Mouse (Mus musculus): ENCODE measurements around the gene Cntnap2.
A peak's percentile ranks its signal among the peaks of the same experiment; 100 is the strongest.
"Not testable (repeated sequence)": the region's sequence is repeated elsewhere in the genome, so short reads cannot be mapped to it uniquely, and the experiment has no call there.

Gene Cntnap2

GRCm38 (mm10) chr6:47197570-47197969 lies 2138.4 kb downstream of the Cntnap2 start:
- ATAC-seq (ENCODE audit: insufficient number of reproducible peaks, low FRiP score, low TSS enrichment) = 0 out of 2 replicates have a peak, but pooled peaks have one; percentile 47

GRCm38 (mm10) chr6:47200671-47201070 lies 2141.5 kb downstream of the Cntnap2 start:
- no peak for ATAC-seq (ENCODE audit: insufficient number of reproducible peaks, low FRiP score, low TSS enrichment)

- ATAC-seq (ENCODE audit: insufficient number of reproducible peaks, low FRiP score, low TSS enrichment) = no peak
Observed at GRCm38 (mm10) chr6:47208031-47208430, 2148.9 kb downstream of the Cntnap2 start.

GRCm38 (mm10) chr6:47214731-47215130 lies 2155.6 kb downstream of the Cntnap2 start:
- ATAC-seq (ENCODE audit: insufficient number of reproducible peaks, low FRiP score, low TSS enrichment) = no peak

GRCm38 (mm10) chr6:47223578-47223977 lies 2164.4 kb downstream of the Cntnap2 start:
- not testable (repeated sequence) for ATAC-seq (ENCODE audit: insufficient number of reproducible peaks, low FRiP score, low TSS enrichment)

GRCm38 (mm10) chr6:47225391-47225790 lies 2166.2 kb downstream of the Cntnap2 start:
- not testable (repeated sequence) for ATAC-seq (ENCODE audit: insufficient number of reproducible peaks, low FRiP score, low TSS enrichment)

- ATAC-seq (ENCODE audit: insufficient number of reproducible peaks, low FRiP score, low TSS enrichment) = no peak
Observed at GRCm38 (mm10) chr6:47227601-47228000, 2168.4 kb downstream of the Cntnap2 start.

GRCm38 (mm10) chr6:47228676-47229317 lies 2169.6 kb downstream of the Cntnap2 start:
- no peak for ATAC-seq (ENCODE audit: insufficient number of reproducible peaks, low FRiP score, low TSS enrichment)

GRCm38 (mm10) chr6:47231513-47231912 lies 2172.4 kb downstream of the Cntnap2 start:
- no peak for ATAC-seq (ENCODE audit: insufficient number of reproducible peaks, low FRiP score, low TSS enrichment)

- ATAC-seq (ENCODE audit: insufficient number of reproducible peaks, low FRiP score, low TSS enrichment) = peak; percentile 73
Observed at GRCm38 (mm10) chr6:47239376-47239921, 2180.3 kb downstream of the Cntnap2 start.

- no peak for ATAC-seq (ENCODE audit: insufficient number of reproducible peaks, low FRiP score, low TSS enrichment)
Observed at GRCm38 (mm10) chr6:47241379-47241778, 2182.2 kb downstream of the Cntnap2 start.

GRCm38 (mm10) chr6:47243863-47244606 lies 2184.9 kb downstream of the Cntnap2 start:
- ATAC-seq (ENCODE audit: insufficient number of reproducible peaks, low FRiP score, low TSS enrichment) = no peak

GRCm38 (mm10) chr6:47244642-47245041 lies 2185.5 kb downstream of the Cntnap2 start:
- ATAC-seq (ENCODE audit: insufficient number of reproducible peaks, low FRiP score, low TSS enrichment) = no peak

- no peak for ATAC-seq (ENCODE audit: insufficient number of reproducible peaks, low FRiP score, low TSS enrichment)
Observed at GRCm38 (mm10) chr6:47255270-47255669, 2196.1 kb downstream of the Cntnap2 start.

- ATAC-seq (ENCODE audit: insufficient number of reproducible peaks, low FRiP score, low TSS enrichment) = no peak
Observed at GRCm38 (mm10) chr6:47256227-47256887, 2197.2 kb downstream of the Cntnap2 start.

- ATAC-seq (ENCODE audit: insufficient number of reproducible peaks, low FRiP score, low TSS enrichment) = no peak
Observed at GRCm38 (mm10) chr6:47256918-47257506, 2197.9 kb downstream of the Cntnap2 start.

- no peak for ATAC-seq (ENCODE audit: insufficient number of reproducible peaks, low FRiP score, low TSS enrichment)
Observed at GRCm38 (mm10) chr6:47259626-47260114, 2200.5 kb downstream of the Cntnap2 start.

GRCm38 (mm10) chr6:47267236-47267635 lies 2208.1 kb downstream of the Cntnap2 start:
- no peak for ATAC-seq (ENCODE audit: insufficient number of reproducible peaks, low FRiP score, low TSS enrichment)

- ATAC-seq (ENCODE audit: insufficient number of reproducible peaks, low FRiP score, low TSS enrichment) = no peak
Observed at GRCm38 (mm10) chr6:47269455-47269854, 2210.3 kb downstream of the Cntnap2 start.

- no peak for ATAC-seq (ENCODE audit: insufficient number of reproducible peaks, low FRiP score, low TSS enrichment)
Observed at GRCm38 (mm10) chr6:47271576-47271975, 2212.4 kb downstream of the Cntnap2 start.
